Comparison of ENCODE assay signal across 17 mouse cellular contexts in genomic region chr5:101535451-101535850, GRCm38 (mm10).
DNase-seq lines count a peak whose midpoint lies in the region.
"Had no signal": no experiment of that assay in that cellular context is flagged by ENCODE, and none has a peak within 500 bp of the region (broad histone marks: within the 10 kb centered on the region; RNA-seq: fewer than 3 reads in every experiment).

No protein-coding gene starts in this region.

- peak; percentile 77 for DNase-seq in heart, adult 11 months
- no peak for DNase-seq in heart, postnatal 4 days
- DNase-seq in testis, postnatal 10 days (ENCODE audit: low spot score) = peak; percentile 45
- no peak for DNase-seq in testis, postnatal 14 days (ENCODE audit: low spot score)
- peak; percentile 83 for DNase-seq in ZHBTc4 (ENCODE audit: low read depth, low spot score)
- no peak for DNase-seq in gastrocnemius, adult 8-10 months (ENCODE audit: low spot score in 2 of 2)
- DNase-seq: adrenal gland, adult 2 months; adrenal gland, postnatal 14 days; B cell, adult 2 months; cerebellum, adult 11-12 months; cerebellum, adult 8-10 months; cerebellum, postnatal 10 days; cerebellum, postnatal 36 days; forebrain, postnatal 0 days; gastrocnemius, adult 2 months; gastrocnemius, postnatal 36 days; kidney, adult 11 months had no signal

Comparison
In these comparisons a context has a peak if more than half of its experiments do, and no peak if none do; other contexts are left out.
1. DNase-seq: peak in heart, adult 11 months (single experiment), testis, postnatal 10 days (single experiment) and ZHBTc4 (single experiment); none in heart, postnatal 4 days (single experiment), testis, postnatal 14 days (single experiment) and gastrocnemius, adult 8-10 months (0 of 2).